Mouse (Mus musculus) cerebral cortex, adult 2 months (tissue): Measurements from ENCODE around the gene Fthl17b.

Source experiments
- WGBS: fragments of 180-500 bp; shearing (Covaris S2); methylation state at CpG from one replicate; pipeline ENCODE4 v1.1.7; 2018; 5-methylcytosine and 5-hydroxymethylcytosine counted together

Gene Fthl17b

DNA sequence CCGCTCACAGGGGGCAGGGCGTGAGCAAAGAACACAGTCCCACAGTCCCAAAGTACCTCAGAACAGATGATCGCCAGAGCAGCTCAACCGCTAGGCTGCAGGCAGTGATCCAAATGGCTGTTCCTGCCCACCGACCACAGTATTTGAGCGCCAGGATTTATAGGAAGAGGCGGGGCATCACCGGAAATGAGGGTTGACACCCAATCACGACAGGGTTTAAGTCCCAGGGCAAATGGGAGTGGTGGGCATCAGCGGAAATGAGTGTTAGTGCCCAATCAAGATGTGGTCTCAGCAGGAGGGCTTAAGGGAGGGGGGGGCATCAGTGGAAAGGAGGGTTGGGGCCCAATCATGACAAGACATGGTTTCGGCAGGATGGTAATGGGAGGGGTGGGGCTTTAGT, at the start of gene Fthl17b:
TSS of gene Fthl17b (minus strand) at position 101 of the 400 bp plus-strand sequence.
- WGBS: 94% methylated on average over 4 of the region's 11 CpGs

DNA sequence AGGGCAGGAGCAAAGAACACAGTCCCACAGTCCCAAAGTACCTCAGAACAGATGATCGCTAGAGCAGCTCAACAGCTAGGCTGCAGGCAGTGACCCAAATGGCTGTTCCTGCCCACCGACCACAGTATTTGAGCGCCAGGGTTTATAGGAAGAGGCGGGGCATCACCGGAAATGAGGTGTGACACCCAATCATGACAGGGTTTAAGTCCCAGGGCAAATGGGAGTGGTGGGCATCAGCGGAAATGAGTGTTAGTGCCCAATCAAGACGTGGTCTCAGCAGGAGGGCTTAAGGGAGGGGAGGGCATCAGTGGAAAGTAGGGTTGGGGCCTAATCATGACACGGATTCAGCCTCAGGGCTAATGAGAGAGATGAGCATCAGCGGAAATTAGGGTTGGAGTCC, 23.9 kb upstream of the Fthl17b start, which contains the start of gene Fthl17d:
TSS of gene Fthl17d (minus strand) at position 101 of the 400 bp plus-strand sequence.
- WGBS: no CpG with 5 or more reads among the region's 9 CpGs

DNA sequence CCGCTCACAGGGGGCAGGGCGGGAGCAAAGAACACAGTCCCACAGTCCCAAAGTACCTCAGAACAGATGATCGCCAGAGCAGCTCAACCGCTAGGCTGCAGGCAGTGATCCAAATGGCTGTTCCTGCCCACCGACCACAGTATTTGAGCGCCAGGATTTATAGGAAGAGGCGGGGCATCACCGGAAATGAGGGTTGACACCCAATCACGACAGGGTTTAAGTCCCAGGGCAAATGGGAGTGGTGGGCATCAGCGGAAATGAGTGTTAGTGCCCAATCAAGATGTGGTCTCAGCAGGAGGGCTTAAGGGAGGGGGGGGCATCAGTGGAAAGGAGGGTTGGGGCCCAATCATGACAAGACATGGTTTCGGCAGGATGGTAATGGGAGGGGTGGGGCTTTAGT, 13.7 kb upstream of the Fthl17b start, which contains the start of gene Fthl17c:
TSS of gene Fthl17c (minus strand) at position 101 of the 400 bp plus-strand sequence.
- no CpG with 5 or more reads among the region's 11 CpGs for WGBS

DNA sequence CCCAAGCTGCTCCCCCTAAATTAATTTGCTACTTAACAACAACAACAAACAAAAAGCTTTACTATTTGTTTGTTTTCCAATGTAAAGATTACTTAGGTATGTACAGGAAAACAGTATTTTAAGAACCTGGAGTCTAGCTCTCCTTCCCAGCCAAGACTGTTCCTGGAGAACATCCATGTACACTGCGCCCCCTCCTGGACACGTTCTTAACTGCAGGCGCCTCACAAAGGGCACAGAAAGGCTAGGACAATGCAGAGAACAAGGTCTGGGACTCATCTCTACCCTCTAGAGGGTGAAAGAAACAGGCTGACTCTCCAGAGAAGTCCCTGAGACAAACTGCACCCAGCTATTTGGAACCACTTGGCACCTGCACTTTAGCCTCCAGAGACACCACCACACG, 1.8 kb upstream of the Fthl17b start:
- 53% methylated on average over 4 of the region's 4 CpGs for WGBS

DNA sequence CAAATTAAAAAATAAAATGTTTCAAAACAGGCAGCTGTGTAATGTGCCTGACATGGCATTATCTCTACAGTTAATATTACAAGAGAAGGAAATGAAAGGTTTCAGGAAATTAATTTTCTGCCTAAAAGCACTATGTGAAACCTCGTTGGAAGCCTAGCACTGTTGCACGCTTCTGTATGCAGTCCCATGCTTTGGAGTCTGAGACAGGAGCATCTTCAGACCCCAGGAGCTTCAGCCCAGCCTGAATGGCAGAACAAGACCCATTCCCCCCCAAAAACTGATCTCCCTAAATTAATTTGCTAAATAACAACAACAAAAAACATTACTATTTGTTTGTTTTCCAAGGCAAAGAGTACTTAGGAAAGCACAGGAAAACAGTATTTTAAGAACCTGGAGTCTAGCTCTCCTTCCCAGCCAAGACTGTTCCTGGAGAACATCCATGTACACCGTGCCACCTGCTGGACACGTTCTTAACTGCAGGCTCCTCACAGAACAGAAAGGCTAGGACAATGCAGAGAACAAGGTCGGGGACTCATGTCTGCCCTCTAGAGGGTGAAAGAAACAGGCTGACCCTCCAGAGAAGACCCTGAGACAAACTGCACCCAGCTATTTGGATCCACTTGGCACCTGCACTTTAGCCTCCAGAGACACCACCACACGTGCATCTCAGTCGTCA, 14.5 kb downstream of the Fthl17b start:
- WGBS: 18% methylated on average over 7 of the region's 7 CpGs

DNA sequence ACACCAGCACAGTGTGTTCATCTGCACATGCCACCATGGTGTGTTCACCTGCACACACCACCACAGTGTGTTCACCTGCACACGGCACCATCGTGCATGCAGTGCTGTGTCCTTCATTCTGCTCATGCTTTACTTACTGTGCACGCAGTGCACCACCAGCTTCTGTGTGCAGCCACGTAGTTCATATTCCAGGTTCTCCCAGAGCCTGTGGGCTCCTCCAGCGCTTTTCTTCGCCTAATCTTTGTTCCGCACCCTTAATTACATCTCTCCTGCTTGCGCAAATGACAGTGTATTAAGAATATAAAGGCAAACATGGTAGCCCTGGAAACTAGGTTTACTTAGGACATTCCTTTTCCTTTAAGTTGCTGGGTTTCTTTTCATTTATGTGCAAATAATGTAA, 18.7 kb downstream of the Fthl17b start:
- WGBS: 78% methylated on average over 8 of the region's 8 CpGs

DNA sequence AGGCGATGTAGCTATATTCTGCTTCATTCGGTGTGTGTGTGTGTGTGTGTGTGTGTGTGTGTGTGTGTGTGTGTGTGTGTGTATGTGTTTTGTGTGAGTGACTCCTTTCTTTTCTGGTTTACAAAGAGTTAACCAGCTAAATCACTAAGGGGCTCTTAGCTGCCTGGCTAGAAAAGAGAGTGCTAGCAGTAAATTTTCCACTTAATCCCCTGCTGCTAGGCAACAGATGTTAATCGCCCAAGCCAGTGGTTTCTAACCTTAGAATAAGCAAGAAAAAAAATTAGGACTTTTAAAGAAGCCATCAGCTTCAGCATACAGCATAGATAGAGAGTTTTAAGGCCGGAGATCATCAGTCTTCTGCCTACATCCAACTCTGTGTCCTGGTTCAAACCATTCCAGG, 35.5 kb downstream of the Fthl17b start:
- 41% methylated on average over 4 of the region's 4 CpGs for WGBS

DNA sequence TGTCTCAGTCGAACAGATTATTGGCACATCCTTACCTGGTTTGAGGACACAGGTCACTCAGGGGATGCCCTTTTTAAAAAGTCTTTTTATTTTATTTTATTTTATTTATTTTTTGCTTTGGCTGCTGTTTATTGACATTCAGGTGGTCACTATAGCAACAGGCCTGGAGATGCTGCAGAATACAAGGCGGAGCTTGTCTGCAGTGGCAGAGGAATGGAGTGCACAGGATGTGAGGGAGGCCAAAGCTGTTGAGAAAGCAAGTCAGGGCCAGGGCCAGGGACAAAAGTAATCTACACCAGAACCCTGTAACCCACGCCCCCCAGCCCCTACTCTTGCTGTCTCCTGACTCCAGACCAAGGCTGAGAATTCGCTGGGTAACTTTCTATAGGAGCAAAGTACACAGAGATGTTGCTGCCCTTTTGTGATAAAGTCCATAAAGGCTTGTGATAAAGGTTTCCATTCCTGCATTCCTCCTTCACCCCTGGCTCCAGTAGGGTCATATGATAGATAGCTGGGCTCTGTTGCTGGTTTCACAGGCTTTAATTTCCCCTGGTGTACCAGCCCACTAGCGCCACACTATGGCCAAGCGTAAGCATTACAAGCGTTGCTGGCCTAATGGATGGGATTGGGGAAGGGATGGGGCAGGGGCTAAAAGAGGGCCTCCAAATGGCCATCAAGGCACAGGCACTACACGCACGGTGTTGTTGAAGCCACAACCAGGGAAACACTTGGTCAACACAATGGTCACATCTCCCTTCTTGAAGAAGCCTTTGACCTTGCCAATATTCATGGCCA, 40.8 kb downstream of the Fthl17b start:
- WGBS: 59% methylated on average over 9 of the region's 9 CpGs

DNA sequence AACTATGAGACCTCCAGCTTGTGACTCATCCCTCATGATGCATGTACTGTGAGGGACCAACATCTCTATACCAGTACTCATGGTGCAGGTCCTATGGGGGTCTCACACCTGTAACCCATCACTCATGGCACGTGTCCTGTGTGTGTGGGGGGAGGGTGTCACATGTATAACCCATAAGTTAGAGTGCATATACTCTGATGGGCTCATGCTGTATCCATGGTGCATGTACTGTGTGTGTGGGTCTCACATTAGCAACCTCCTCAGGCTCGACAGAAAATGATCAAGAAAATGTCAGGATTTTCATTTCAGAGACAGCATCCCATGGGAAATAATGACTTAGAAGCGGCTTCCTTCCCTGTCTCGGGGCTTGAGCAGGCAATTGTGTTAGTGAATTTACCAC, 41.7 kb downstream of the Fthl17b start:
- 67% methylated on average over 4 of the region's 4 CpGs for WGBS
